Mouse (Mus musculus) limb, embryonic 14.5 days (tissue): ENCODE results near the gene Gm20388. TPM values are rescaled to one million over a fixed set of nuclear protein-coding genes. Genes with fewer than 3 reads are reported as not detected.
A peak's percentile ranks its signal among the peaks of the same experiment; 100 is the strongest.

ENCODE experiments used
- ATAC-seq: fragments of 200-750 bp; cut with Nextera tagmentation; 2 replicates; pipeline ENCODE4 v1.8.0; 2017; ENCODE audit warnings: low read depth, moderate number of reproducible peaks, moderate TSS enrichment; ENCODE audit not compliant: low FRiP score
- DNase-seq: peaks from one replicate; pipeline ENCODE4 v3.0.0-alpha.2; 2015; ENCODE audit warnings: low spot score
- H3K27ac ChIP-seq: fragments of 300-500 bp; sonication (generic); replicated peaks from 2 replicates; pipeline ENCODE4 v1.5.1; 2014; ENCODE audit warnings: low read depth, mild to moderate bottlenecking, low read length, moderate library complexity, mixed read lengths
- H3K27me3 ChIP-seq: fragments of 300-500 bp; sonication (generic); 2 replicates; pipeline ENCODE4 v1.6.1; 2014; ENCODE audit warnings: low read length, mixed read lengths; ENCODE audit not compliant: control insufficient read depth, insufficient read depth
- H3K36me3 ChIP-seq: fragments of 300-500 bp; sonication (generic); 2 replicates; pipeline ENCODE4 v1.6.1; 2014; ENCODE audit warnings: mild to moderate bottlenecking, low read length, moderate library complexity, mixed read lengths; ENCODE audit not compliant: control insufficient read depth, insufficient read depth
- H3K4me1 ChIP-seq: fragments of 300-500 bp; sonication (generic); 2 replicates; pipeline ENCODE4 v1.6.1; 2014; ENCODE audit warnings: antibody characterized with exemption, low read length, mixed read lengths; ENCODE audit not compliant: control insufficient read depth, insufficient read depth
- H3K4me2 ChIP-seq: fragments of 300-500 bp; sonication (generic); replicated peaks from 2 replicates; pipeline ENCODE4 v1.6.1; 2014; ENCODE audit warnings: low read depth, mild to moderate bottlenecking, low read length, moderate library complexity; ENCODE audit not compliant: severe bottlenecking
- H3K4me3 ChIP-seq: fragments of 300-500 bp; sonication (generic); replicated peaks from 2 replicates; pipeline ENCODE4 v1.5.1; 2014; ENCODE audit warnings: low read length
- H3K9ac ChIP-seq: fragments of 300-500 bp; sonication (generic); 2 replicates; pipeline ENCODE4 v1.6.1; 2014; ENCODE audit warnings: mild to moderate bottlenecking, low read depth, low read length, moderate library complexity; ENCODE audit not compliant: severe bottlenecking
- H3K9me3 ChIP-seq: fragments of 300-500 bp; sonication (generic); 2 replicates; pipeline ENCODE4 v1.6.1; 2016; ENCODE audit warnings: low read length; ENCODE audit not compliant: control insufficient read depth
- POLR2A ChIP-seq: fragments of 200-500 bp; IDR thresholded peaks from 2 replicates; pipeline ENCODE4 v1.8.0; 2012; ENCODE audit warnings: inconsistent platforms, mild to moderate bottlenecking, moderate library complexity, borderline replicate concordance; ENCODE audit not compliant: insufficient read depth, insufficient read length; ENCODE audit errors: extremely low read depth
- WGBS: fragments of 180-500 bp; shearing (Covaris S2); extraction: QIAGEN DNeasy Blood & Tissue Kit; methylation state at CpG from one replicate; pipeline ENCODE4 v1.1.7; 2014; 5-methylcytosine and 5-hydroxymethylcytosine counted together
- polyA plus RNA-seq, 2 experiments: library from polyadenylated mRNA; depleted of rRNA in 1 of 2; stranded (reverse) in 1 of 2; unstranded in 1 of 2; fragments of >200 nt; fragmentation: Nextera tagmentation in 1 of 2; extraction: Ambion mirVana in 1 of 2; gene quantifications; 2 replicates each; pipeline versions ENCODE4 v1.2.1 to v1.2.3; 2012 to 2014

The Gm20388 gene
- polyA plus RNA-seq, 2 experiments, result 1.9 to 49.9 TPM

- Histone ChIP-seq H3K9ac (no peak overlapping the region), H3K4me2 (no peak overlapping the region), H3K27me3 (no peaks in the 10 kb centered on the region), H3K4me1 (peaks cover 25% of the 10 kb centered on the region), H3K27ac (no peak overlapping the region), H3K4me3 (no peak overlapping the region), H3K9me3 (no peaks in the 10 kb centered on the region), H3K36me3 (peaks cover 23% of the 10 kb centered on the region)
- DNase-seq, result no peak
- ATAC-seq, result 0 out of 2 replicates have a peak, but pooled peaks have one; percentile 8
- WGBS, result 48% methylated on average over 7 of the region's 7 CpGs
- TF ChIP-seq POLR2A, result no peak
Measured at GRCm38 (mm10) chr8:122918438-122919107, 3007.9 kb downstream of the Gm20388 start.

GRCm38 (mm10) chr8:122920890-122921289, 3010.2 kb downstream of the Gm20388 start:
- H3K27me3 ChIP-seq, result no peaks in the 10 kb centered on the region
- DNase-seq, result no peak
- H3K36me3 ChIP-seq, result 0 out of 2 replicates have a peak, but pooled peaks cover 2% of the 10 kb centered on the region
- H3K4me1 ChIP-seq, result peaks cover 31% of the 10 kb centered on the region
- H3K27ac ChIP-seq, result no peak overlapping the region
- H3K4me3 ChIP-seq, result no peak overlapping the region
- WGBS, result 82% methylated on average over 7 of the region's 7 CpGs
- no peak overlapping the region for H3K9ac ChIP-seq
- H3K4me2 ChIP-seq, result no peak overlapping the region
- ATAC-seq, result no peak
- no peak for TF ChIP-seq POLR2A
- no peaks in the 10 kb centered on the region for H3K9me3 ChIP-seq

- Histone ChIP-seq H3K27ac (no peak overlapping the region), H3K9me3 (no peaks in the 10 kb centered on the region), H3K4me2 (no peak overlapping the region), H3K4me1 (peaks cover 24% of the 10 kb centered on the region), H3K4me3 (no peak overlapping the region), H3K36me3 (no peaks in the 10 kb centered on the region), H3K9ac (no peak overlapping the region), H3K27me3 (no peaks in the 10 kb centered on the region)
- no peak for TF ChIP-seq POLR2A
- no peak for ATAC-seq
- no peak for DNase-seq
- 65% methylated on average over 3 of the region's 3 CpGs for WGBS
Measured at GRCm38 (mm10) chr8:122922945-122923344, 3012.3 kb downstream of the Gm20388 start.

GRCm38 (mm10) chr8:122923431-122924090, 3012.9 kb downstream of the Gm20388 start:
- Histone ChIP-seq H3K36me3 (no peaks in the 10 kb centered on the region), H3K27me3 (no peaks in the 10 kb centered on the region), H3K27ac (no peak overlapping the region), H3K9ac (no peak overlapping the region), H3K4me3 (no peak overlapping the region), H3K4me2 (no peak overlapping the region), H3K9me3 (no peaks in the 10 kb centered on the region), H3K4me1 (peaks cover 17% of the 10 kb centered on the region)
- WGBS, result 44% methylated on average over 7 of the region's 7 CpGs
- no peak for TF ChIP-seq POLR2A
- ATAC-seq (no peak), DNase-seq (no peak)

GRCm38 (mm10) chr8:122924091-122924490, 3013.4 kb downstream of the Gm20388 start:
- H3K36me3 ChIP-seq, result no peaks in the 10 kb centered on the region
- TF ChIP-seq POLR2A, result no peak
- H3K27ac ChIP-seq, result no peak overlapping the region
- ATAC-seq (no peak), DNase-seq (no peak)
- H3K27me3 ChIP-seq, result no peaks in the 10 kb centered on the region
- 67% methylated on average over 6 of the region's 6 CpGs for WGBS
- peaks cover 12% of the 10 kb centered on the region for H3K4me1 ChIP-seq
- H3K9ac ChIP-seq, result no peak overlapping the region
- H3K4me2 ChIP-seq, result no peak overlapping the region
- H3K4me3 ChIP-seq, result no peak overlapping the region
- no peaks in the 10 kb centered on the region for H3K9me3 ChIP-seq
